In the genomic region with DNA sequence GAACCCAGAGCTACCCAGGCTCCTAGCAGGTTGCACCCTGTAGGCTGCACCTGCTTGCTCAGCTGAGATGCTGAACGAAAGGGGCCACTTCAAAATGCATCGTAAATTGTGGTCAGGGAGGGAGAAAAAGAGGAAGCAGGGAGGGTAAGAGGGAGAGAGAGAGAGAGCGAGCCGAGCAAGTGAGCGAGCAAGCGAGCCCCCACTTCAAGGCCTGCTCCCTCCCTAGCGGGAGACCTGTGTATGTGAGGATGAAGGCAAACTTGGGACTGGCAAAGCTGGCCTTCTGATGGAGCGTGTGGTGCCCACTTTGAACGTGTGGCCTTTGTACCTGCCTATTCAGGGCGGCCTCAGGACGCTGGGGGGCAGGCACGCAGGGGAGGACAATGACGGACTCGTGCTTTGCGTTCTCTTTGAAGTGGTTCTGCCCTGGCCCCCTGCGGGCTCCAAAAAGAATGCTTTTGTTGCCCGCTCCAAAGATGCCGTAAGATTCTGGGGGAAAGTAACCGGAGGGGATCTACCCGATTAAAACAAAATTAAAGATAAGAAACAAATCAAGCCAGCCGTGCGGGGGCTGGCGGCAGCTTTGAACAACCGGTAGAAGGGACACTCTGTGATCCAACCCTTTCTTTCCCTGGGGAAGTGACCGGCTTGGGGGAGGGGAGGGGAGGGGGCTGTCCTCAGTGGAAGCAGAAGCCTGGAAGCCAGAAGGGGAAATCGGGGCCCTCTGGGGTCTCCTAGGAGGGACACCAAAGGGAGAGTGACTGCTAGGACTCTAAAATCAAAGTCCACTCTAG, we compare ENCODE assay signal across 8 mouse cellular contexts.
A peak's percentile ranks its signal among the peaks of the same experiment; 100 is the strongest.
DNase-seq lines count a peak whose midpoint lies in the region; ATAC-seq lines count a peak whose summit lies in the region.

No protein-coding gene starts in this region.

- DNase-seq in forebrain, embryonic 10.5 days (ENCODE audit: extremely low spot score, low spot score) = peak; percentile 51
- DNase-seq in R1 (ENCODE audit: low read depth, low spot score) = peak; percentile 25
- no peak for DNase-seq in hindbrain, embryonic 14.5 days (ENCODE audit: low spot score)
- DNase-seq in thymus, postnatal 4 days = peak; percentile 56
- no peak for DNase-seq in gastrocnemius, adult 18-20 months (ENCODE audit: low spot score)

- no peak overlapping the region for H3K9ac ChIP-seq in forebrain, embryonic 15.5 days (replicated peaks)
- H3K9ac ChIP-seq in hindbrain, embryonic 14.5 days = no peak overlapping the region

- H3K36me3 ChIP-seq in forebrain, embryonic 10.5 days (replicated peaks) = no peaks in the 10 kb centered on the region
- no peaks in the 10 kb centered on the region for H3K36me3 ChIP-seq in forebrain, embryonic 15.5 days
- no peaks in the 10 kb centered on the region for H3K36me3 ChIP-seq in hindbrain, embryonic 14.5 days (replicated peaks; ENCODE audit: control insufficient read depth, insufficient read depth)

- peaks cover 93% of the 10 kb centered on the region for H3K27me3 ChIP-seq in forebrain, embryonic 10.5 days (ENCODE audit: poor library complexity, severe bottlenecking)
- H3K27me3 ChIP-seq in forebrain, embryonic 15.5 days = peaks cover 39% of the 10 kb centered on the region
- H3K27me3 ChIP-seq in hindbrain, embryonic 14.5 days (ENCODE audit: control insufficient read depth, insufficient read depth, low read length) = peaks cover 27% of the 10 kb centered on the region

- H3K27ac ChIP-seq in forebrain, embryonic 10.5 days = peak overlapping the region; percentile 81
- no peak overlapping the region for H3K27ac ChIP-seq in forebrain, embryonic 15.5 days (replicated peaks)
- H3K27ac ChIP-seq in hindbrain, embryonic 14.5 days = no peak overlapping the region

- peaks cover under 1% of the 10 kb centered on the region; the same call in 1 of the 2 replicates for H3K9me3 ChIP-seq in forebrain, embryonic 10.5 days
- H3K9me3 ChIP-seq in forebrain, embryonic 15.5 days = no peaks in the 10 kb centered on the region
- peaks cover 1% of the 10 kb centered on the region; the same call in 1 of the 2 replicates for H3K9me3 ChIP-seq in hindbrain, embryonic 14.5 days (ENCODE audit: control insufficient read depth, low read length)

- H3K4me2 ChIP-seq in forebrain, embryonic 15.5 days (replicated peaks) = no peak overlapping the region
- peak overlapping the region; percentile 12 for H3K4me2 ChIP-seq in hindbrain, embryonic 14.5 days (replicated peaks)

- H3K4me1 ChIP-seq in forebrain, embryonic 10.5 days = peaks cover 74% of the 10 kb centered on the region
- H3K4me1 ChIP-seq in forebrain, embryonic 15.5 days = peaks cover 48% of the 10 kb centered on the region
- peaks cover 29% of the 10 kb centered on the region for H3K4me1 ChIP-seq in hindbrain, embryonic 14.5 days (replicated peaks; ENCODE audit: control insufficient read depth, insufficient read depth, low read length)

- H3K4me3 ChIP-seq in forebrain, embryonic 10.5 days = peak overlapping the region; percentile 29
- H3K4me3 ChIP-seq in forebrain, embryonic 15.5 days = no peak overlapping the region
- no peak overlapping the region for H3K4me3 ChIP-seq in hindbrain, embryonic 14.5 days (replicated peaks; ENCODE audit: low read length)

- under 1% methylated on average over 26 of the region's 26 CpGs for WGBS in forebrain, embryonic 10.5 days
- 5% methylated on average over 26 of the region's 26 CpGs for WGBS in forebrain, embryonic 15.5 days
- WGBS in hindbrain, embryonic 14.5 days = 7% methylated on average over 26 of the region's 26 CpGs

- ATAC-seq in forebrain, embryonic 15.5 days (replicated peaks) = no peak
- no peak for ATAC-seq in hindbrain, embryonic 14.5 days (ENCODE audit: low FRiP score)
- ATAC-seq in megakaryocyte progenitor cell, adult 5-6 weeks (replicated peaks; ENCODE audit: poor library complexity) = peak; percentile 80
- no peak for ATAC-seq in monocyte, adult 5-6 weeks (replicated peaks; ENCODE audit: insufficient number of reproducible peaks, low FRiP score, low TSS enrichment, poor library complexity, severe bottlenecking)

Comparison
In these comparisons a context has a peak if more than half of its experiments do, and no peak if none do; other contexts are left out.
1. DNase-seq: peak in forebrain, embryonic 10.5 days (single experiment), R1 (single experiment) and thymus, postnatal 4 days (single experiment); none in hindbrain, embryonic 14.5 days (single experiment) and gastrocnemius, adult 18-20 months (single experiment).